Mouse (Mus musculus): ENCODE results near the gene Lce3e.

- TF ChIP-seq CTCF (IDR thresholded peaks at IDR 0.05; ENCODE audit: low read depth) (no peak), EP300 (optimal IDR thresholded peaks at IDR 0.05) (no peak)
These were observed 36.0 kb downstream of the Lce3e start for GRCm38 (mm10) chr3:93002843-93003242.

All from stomach, postnatal 0 days (tissue).